Mouse (Mus musculus): ENCODE data around the gene Akt2.

Gene Akt2

DNA sequence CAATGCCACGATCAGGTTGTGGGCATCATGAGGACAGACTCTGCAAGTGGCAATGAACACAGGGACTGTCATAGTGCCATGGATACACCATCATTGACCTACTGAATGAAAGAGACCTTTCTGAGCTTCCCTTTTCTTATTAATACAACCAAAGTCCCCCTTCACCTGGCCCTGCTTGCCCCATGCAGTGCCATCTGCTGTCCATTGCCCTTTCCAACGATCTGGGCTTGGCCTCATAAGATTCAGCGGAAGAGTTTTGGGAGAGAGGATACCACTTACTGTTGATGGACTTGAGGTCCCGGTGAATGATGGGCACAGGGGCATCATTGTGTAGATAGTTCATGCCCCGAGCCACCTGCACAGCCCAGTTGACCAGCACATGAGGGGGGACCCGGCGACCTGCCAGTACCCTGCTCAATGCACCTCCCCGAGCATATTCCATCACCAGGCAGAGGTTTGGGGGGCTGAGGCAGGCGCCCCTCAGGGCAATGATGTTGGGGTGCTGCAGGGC, 81.8 kb downstream of the Akt2 start:
- no peak for DNase-seq

DNA sequence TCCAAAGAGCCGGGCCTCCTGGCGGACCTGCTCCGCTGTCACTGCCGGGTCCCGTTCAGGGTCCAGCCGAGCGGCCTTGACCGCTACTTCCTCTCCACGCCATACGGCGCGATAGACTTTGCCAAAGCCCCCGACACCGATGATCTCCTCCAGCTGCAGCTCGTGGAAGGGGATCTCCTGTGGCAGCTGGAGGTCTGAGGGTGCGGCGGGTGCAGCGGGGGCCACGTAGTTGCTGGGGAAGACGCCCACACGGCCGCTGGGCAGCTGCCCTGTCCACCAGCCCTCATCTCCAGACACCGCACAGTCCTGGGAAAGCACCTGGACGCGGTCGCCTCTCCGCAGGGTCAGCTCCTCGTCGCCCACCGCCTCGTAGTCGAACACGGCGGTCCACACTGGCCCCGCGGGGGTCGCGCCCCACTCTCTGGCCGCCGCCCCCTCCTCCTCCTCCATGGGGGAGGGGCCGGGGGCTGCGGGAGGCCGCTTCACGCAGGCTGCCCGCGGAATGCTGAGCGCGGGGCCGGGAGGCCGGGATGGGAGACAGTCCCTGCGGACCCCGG, 82.3 kb downstream of the Akt2 start:
- DNase-seq: no peak

DNA sequence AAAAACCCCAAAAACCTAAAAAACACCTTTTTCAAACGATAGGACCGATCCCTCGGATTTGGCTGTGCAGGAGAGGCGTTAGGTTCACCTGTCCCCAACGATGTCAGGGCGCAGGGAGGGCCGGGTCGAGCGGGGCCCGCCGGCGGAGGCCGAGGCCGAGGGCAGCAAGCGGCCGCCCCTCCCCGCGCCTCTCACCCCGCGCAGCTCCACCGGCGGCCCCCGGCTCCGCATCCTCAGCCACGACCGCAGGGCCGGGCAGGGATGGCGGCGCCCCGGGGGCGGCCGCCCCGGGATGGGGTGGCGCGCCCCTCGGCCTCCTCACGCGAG, 82.8 kb downstream of the Akt2 start:
- no peak for DNase-seq

DNA sequence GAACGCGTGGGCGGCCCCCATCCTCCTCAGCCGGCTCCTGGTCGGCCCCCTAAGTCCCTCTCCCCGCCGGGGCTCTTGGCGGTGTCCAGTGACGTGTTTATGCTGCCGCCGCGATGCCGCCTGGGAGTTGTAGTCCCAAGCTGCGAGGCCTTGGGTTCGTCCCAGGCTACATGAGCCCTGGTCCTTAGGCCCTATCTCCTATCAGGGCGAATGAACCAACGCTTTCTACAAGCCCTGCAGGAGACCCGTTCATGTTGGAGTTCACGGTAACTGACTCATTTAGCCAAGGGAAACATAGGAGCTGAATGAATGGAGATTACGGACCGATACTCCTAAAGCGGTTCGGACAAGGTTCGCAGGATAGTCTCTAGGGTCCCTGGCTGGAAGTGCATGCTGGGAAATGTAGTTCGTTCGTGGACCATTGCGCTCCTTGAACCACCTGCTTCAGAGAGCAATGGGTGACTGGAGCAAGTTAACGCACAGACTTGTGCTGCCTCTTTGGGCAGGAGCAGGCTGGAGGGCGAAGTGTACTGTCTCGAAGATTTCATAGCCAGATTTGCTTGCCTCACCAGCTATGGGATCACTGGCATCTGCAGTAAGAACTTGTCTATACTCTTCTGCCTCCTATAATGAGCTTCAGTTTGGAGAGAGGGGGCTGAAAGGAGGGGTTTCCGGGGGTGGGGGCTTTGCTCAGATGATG, 83.3 kb downstream of the Akt2 start, which contains the start of gene Map3k10:
TSS of gene Map3k10 (minus strand) at position 77 of the 700 bp plus-strand sequence.
- peak; percentile 93 for DNase-seq

GRCm38 (mm10) chr7:27675222-27675612, 83.9 kb downstream of the Akt2 start:
- no peak for DNase-seq

DNA sequence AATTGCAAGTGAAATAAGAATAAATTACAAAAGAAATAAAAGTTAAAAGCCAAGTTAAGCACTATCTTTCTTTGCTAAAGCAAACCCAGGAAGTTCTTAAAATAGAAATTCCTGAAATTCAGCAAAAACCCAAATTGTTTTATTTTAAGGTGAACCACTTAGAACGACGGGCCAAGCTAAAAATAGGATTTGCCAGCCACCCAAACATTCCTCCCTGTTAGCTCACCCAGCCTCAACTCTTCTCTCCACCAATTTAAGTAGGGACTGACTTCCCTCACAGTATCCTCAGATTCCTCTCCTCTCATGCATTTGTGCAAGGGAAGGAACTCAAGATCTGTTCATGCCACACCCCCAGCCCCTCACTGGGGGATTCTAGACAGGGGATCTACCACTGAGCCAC, 91.9 kb downstream of the Akt2 start:
- no peak for DNase-seq

GRCm38 (mm10) chr7:27685220-27685619, 93.9 kb downstream of the Akt2 start:
- no peak for DNase-seq

DNA sequence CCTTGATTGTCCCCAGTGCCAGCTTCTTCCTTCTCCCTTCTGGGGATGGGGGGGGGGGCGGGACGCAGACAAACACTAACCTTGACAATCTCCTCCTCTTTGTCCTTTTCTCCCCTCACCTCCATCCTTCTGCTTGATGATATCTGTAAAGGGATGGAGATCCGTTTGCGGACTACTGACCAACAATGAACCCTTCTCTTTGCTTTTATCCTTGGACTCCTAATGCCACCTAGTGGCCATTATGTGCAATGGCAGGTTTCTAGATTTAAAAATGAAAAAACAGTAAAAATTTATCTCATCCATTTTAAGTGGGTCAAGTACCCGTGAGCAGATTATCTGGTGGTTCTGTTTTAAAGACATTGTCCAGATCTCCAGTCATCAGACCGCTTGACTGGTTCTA, 94.3 kb downstream of the Akt2 start:
- DNase-seq: peak; percentile 26

DNA sequence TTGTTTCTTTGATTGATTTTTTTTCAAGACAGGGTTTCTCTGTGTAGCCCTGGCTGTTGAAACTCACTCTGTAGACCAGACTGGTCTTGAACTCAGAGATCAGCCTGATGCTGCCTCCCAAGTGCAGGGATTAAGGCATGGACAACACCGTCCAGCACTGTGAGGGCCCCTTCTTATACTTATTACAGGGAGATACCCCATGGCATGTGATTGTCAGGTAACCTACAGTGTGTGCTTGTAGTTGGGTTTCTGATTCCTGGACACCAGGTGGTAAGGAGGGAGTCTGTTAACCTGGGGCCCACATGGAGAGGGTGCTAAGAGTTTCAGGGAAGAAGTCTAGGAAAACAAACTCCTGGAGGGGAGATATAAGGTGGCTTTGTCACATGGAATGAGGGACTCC, 95.7 kb downstream of the Akt2 start:
- DNase-seq: no peak

- DNase-seq: no peak
Observed at GRCm38 (mm10) chr7:27687836-27688235, 96.5 kb downstream of the Akt2 start.

- DNase-seq: no peak
Observed at GRCm38 (mm10) chr7:27688246-27688788, 97.0 kb downstream of the Akt2 start.

DNA sequence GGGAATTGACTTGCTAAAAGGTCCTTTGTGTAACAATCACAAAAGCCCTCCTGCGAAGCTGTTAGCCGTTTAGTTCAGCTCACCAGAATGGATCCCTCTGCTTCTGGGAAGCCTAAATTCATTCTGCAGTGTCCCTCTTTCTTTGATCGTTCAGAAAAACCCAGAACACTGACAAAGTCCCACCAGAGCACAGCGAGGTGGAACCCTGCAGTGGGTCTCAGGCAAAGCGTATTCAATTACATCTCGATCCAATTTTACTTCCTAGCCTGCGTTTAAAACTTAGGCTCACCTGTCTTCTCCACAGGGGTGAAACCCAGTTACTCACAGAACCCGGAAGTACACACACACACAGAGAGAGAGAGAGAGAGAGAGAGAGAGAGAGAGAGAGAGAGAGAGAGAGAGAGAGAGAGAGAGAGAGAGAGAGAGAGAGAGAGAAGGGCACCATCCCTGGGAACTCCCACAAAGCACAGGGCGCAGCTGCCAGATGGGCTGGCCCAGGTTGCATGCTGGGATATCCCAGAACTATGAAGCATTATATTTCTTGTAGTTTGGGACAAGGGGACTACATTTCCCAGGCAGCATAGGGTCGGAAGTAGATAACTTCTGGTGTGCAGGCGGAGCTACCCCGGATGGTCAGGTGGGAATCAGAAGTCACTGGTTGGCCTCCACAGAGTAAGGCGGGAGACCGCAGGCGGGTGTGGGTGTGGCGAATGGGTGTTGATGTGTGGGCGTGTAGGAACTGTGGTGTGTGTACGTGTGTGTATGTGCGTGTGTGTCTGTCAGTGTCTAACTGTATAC, 97.7 kb downstream of the Akt2 start, which contains the start of gene Zfp607b:
TSS of gene Zfp607b (plus strand) at position 526 of the 798 bp plus-strand sequence.
- peak; percentile 98 for DNase-seq

All from kidney, adult 9 months (tissue).